Mouse (Mus musculus) megakaryocyte, embryonic 14.5 days (primary cell): ENCODE measurements around the gene Smyd4.

Experiments used
- FLI1 ChIP-seq: IDR thresholded peaks from 2 replicates; pipeline ENCODE4 v1.6.1; 2012; ENCODE audit warnings: low read length, inconsistent platforms, mixed read lengths
- GATA1 ChIP-seq: IDR thresholded peaks from 3 replicates; pipeline ENCODE4 v1.6.1; 2012; ENCODE audit warnings: mixed read lengths, low read length, inconsistent platforms, borderline replicate concordance

DNA sequence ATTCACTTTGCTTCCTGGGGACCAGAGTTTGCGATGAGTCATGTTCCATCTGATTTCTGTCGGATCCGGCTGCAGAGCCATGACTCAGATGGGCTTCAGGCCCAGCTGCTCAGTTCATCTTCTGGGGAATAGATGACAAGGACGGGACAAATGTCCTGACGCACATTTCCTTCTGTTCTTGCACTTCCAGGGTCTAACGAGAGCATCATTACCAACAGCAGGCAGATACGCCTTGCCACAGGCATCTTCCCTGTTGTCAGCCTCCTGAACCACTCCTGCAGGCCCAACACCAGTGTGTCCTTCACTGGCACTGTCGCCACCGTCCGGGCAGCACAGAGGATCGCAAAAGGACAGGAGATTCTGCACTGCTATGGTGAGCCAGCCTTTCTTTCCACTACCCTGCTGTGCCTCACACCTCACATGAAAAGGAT is 51.2 kb downstream of the Smyd4 start:
- no peak for TF ChIP-seq GATA1
- TF ChIP-seq FLI1: no peak
